Mouse (Mus musculus) testis, postnatal 14 days (tissue): ENCODE measurements at regions not wholly inside any gene's neighbourhood (a gene's known extent, or its start where the extent isn't known, plus 50 kb on each side); places are given as distances from the start of the nearest gene placed in this dataset.

Source experiments
- DNase-seq: peaks from one replicate; pipeline ENCODE4 v3.0.0; 2021; ENCODE audit warnings: low spot score

GRCm38 (mm10) chr1:88623040-88623439, 79.0 kb downstream of the Arl4c start:
- DNase-seq, result no peak

- DNase-seq, result no peak
Measured at GRCm38 (mm10) chr1:88622356-88622755, 79.7 kb downstream of the Arl4c start.

- no peak for DNase-seq
Measured at GRCm38 (mm10) chr1:88621214-88621613, 80.8 kb downstream of the Arl4c start.

GRCm38 (mm10) chr1:88613007-88613406, 89.0 kb downstream of the Arl4c start:
- no peak for DNase-seq

DNA sequence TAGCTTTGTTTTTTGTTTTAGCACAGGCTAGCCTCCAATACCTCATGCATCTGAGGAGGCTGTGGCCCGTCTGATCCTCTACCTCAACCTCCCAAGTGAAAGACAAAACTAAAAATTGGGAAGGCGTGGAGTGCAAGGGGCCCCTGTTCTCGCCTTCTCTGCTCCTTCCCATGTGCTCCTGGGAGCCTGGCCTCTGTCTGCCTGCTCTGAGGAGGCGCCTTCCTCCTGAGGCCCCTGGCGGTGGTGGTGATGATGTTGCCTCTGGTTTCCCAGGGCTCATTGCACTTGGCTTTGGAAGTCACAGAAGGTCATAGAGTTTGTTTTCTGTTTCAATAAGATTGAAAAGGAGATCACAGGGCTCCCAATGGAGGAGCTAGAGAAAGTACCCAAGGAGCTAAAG, 90.8 kb downstream of the Arl4c start:
- DNase-seq, result no peak

DNA sequence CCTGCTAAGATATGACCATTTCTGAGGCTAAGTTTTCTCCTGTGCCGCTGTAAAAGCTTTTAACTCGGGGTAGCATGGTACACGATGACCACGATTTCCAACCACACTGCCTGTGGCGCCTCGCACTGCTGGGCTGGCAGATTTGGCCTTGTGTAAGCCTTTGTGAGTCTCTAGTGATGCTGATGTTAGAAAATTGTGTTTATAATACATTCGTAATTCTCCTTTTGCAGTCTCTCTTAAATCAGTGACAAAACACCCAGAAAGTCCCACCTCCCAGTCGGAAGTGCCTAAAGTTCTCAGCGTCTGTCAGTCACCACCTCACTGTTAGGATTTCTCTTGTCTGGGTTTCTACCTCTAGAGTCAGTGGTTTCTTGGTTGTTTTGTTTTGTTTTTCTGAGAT, 91.2 kb downstream of the Arl4c start:
- no peak for DNase-seq

GRCm38 (mm10) chr1:88608826-88609225, 93.2 kb downstream of the Arl4c start:
- DNase-seq, result no peak

GRCm38 (mm10) chr1:88608236-88608635, 93.8 kb downstream of the Arl4c start:
- DNase-seq, result no peak

DNA sequence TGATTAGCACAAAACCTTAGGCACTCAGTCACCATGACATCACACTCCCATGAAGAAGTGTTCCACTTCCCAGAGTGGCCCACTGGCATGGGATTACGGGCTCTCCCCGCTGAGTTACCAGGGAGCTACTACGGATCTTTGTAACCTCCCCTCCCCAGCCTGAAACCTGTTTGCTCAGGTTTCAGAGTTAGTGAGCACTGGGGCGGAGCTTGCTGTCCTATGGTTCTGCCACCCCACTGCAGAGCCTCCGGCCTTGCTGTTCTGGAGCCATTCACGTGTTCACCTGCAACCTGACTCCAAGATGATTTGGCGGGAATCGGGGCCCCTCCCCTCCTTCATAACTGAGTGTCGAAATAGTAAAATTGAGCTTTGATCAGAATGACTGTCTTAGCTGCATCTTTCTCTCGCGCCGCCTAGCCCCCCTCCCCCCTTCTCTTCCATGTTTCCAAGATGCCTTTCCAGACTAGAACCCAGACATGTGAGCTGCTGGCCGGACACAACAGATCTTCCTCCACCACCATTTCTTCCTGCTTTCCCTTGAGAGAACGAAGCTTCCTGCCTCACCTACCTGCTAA, 95.8 kb upstream of the Glrp1 start:
- DNase-seq, result no peak

- no peak for DNase-seq
Measured at GRCm38 (mm10) chr1:88602241-88602640, 92.4 kb upstream of the Glrp1 start.

GRCm38 (mm10) chr1:88601801-88602200, 91.9 kb upstream of the Glrp1 start:
- no peak for DNase-seq

GRCm38 (mm10) chr1:88600145-88600544, 90.3 kb upstream of the Glrp1 start:
- DNase-seq, result no peak

DNA sequence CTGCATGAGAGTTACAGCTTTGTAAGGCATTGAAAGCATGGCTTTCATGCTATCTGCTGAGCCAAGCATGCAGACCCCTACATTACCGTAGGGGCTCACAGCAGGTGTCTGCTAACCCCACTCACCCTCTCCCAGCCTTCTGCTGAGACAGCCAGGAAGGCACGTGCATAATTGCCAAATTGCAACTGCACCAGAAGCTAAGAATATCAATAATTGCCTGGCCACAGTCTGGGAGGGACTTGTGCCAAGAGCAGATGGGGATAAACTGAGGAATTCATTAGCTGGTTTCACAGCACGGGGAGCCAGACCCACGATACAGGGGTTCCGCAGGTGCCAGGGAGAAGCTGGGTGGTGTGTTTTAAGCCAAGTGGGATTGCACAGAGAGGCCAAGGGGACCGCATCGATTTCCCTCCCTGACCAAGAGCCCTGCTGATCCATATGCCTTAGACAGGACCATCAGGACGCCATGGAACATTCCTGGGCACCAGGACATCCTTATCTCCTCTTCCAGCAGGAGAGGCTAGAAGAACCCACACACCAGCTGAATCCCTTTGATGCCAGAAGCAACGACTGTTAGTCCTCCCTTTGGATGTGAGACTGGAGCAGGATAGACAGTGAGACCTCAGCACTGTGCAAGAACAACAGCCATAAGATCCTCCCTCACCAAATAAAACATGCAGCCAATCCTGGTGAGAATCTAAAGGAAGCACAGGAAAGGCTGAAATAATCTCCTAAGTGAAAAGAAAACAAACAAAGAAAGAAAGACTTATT, 84.8 kb upstream of the Glrp1 start:
- no peak for DNase-seq

DNA sequence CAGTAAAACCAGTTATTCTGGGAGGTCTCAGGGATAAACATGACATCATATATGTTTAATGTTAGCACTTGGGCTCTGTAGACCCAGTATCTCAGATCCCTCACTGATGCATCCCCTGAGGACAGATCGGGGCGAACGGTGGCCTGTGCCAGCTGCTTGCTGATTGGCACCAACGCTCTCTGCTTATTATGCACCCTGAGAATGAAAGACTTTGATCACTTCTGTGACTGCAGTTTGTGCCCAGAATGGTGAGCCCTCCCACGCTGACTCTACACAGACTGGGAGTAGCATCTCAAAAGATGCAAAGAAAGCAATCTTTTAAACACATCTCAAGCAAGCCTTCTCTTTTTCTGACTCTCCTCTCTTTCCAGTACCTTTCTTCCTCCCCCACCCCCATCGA, 82.2 kb upstream of the Glrp1 start:
- DNase-seq, result no peak

DNA sequence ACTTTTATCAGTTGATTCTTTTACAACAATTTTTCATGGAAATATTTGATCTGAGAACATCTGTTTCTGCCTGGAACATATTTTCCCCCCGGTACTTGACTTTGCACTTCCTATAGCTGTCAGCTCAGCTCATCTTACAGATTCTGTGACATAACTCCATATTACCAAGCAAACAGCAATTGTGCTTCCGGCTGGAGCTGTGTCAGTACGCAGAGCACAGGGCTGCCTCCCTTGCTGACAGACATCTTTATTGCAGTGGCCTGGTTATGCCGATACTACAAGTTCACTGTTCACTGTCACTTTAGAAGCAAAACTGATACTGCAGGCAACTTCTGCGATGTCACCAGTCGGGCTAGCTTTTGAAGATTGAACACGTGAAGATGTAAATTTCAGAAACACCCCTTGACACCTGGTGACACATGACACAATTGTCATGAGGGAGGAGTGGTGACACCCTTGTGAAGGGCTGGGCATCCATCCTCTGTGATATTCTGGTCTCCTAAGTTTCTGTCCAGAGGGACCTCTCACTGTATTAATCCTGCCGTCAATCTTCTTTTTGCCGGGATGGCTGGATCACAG, 81.0 kb upstream of the Glrp1 start:
- DNase-seq, result no peak

GRCm38 (mm10) chr1:88588747-88589146, 78.9 kb upstream of the Glrp1 start:
- no peak for DNase-seq

DNA sequence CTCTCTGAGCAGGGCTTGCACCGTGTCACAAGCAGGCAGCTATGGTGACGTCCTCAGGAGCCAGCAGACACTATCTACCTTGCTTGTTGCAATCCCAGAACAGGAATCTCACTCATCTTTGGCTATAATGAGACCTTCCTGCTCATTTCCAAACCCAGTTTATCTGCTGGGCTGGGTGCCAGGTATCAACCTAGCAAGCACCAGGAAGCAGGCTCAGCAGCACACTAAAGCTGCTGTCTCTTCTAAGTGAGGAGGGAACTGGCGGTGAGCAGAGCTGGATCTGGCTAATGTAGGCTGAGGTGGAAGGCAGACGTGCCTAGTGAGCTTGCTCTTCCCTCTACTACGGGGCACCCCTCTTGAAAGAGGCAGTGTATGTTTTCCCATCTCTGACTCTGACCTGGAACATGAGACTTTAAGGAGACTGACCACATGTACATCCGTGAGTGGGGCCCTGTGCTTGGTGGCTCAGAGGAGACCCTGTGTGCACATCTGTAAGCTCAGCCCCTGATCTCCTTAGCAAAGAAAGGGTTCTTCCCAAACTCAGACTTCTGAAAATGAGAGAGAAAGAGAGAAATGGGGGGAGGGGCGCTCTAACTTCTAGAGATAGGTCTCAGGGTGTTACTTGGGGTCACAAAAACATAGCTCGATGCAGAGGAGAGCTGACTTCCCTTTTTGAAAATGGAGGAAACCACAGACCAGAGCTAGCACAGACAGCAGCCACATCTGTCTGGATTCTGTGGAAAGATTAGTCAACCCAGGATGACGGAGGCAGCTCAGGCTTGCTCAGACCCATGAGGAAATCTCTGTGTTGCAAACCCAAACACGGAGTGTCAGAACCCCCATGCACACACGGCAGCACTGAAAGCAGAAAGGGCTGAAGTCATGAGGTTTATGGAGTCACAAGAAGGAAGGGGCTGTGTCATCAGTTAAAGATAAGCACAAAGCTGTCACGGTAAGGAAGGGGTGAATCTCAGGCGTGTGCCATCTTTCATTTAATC, 77.3 kb upstream of the Glrp1 start:
- no peak for DNase-seq

- no peak for DNase-seq
Measured at GRCm38 (mm10) chr1:88586128-88586527, 76.3 kb upstream of the Glrp1 start.

GRCm38 (mm10) chr1:88584515-88585033, 74.7 kb upstream of the Glrp1 start:
- no peak for DNase-seq

DNA sequence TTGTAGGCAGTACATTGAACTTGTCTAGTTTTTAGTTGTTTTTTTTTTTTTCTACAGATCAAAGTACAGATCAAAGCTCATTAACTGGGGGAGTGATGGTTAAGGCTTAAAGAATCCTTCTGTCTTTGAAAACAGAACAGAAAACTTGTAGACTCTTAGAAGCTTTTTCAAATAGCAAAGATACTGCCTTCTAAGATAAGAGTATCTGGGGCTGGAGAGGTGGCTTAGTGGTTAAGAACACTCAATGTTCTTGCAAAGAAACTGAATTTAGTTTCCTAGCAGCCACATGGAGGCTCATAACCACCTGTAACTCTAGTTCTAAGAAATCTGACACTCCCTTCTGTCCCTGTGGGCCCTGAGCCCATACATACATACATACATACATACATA, 68.4 kb upstream of the Glrp1 start:
- no peak for DNase-seq

DNA sequence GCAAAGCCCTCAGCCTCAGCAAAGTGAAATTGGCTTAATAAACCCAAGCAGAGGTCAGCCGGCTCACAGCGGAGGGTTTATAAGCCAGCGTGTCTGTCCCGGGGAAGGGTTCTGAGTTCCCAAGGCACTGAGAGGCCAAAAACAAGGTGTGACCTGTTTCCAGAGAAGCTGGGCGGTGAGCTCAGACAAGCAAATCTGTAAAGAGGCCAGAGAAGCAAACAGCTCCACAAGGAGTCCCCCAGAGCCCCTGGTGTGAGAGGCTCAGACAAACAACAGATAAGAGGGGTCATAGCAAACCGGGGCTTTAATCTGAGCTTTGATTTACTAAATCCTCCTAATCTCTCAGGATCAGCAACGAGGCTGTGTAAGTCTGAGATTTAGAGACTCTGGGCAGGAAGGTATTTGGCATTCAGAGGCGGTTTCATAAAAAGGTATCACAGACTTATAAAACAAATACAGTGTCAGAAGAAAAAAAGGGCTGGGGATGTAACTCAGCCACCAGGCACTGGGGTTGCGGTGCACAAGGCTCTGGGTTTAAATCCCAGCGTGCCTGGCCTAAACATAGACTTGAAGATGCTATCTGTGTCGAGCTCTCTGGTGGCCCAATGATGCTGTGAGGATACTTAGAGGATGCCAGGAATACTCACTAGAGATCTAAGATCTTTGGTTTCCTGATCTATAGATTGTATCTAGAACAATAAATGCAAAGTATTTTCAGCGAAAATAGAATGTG, 67.8 kb upstream of the Glrp1 start:
- no peak for DNase-seq
